Mouse (Mus musculus): ENCODE data around the gene Gm17416.

- TF ChIP-seq POLR2A (IDR thresholded peaks at IDR 0.05; ENCODE audit: borderline replicate concordance, extremely low read depth, insufficient read depth, insufficient read length, poor library complexity, severe bottlenecking) (no peak), CTCF (IDR thresholded peaks at IDR 0.05; ENCODE audit: borderline replicate concordance, extremely low read depth, insufficient read depth, insufficient read length) (no peak)
These were observed 19.9 kb downstream of the Gm17416 start for GRCm38 (mm10) chr2:152589021-152589420.
